Mouse (Mus musculus): ENCODE measurements at regions not wholly inside any gene's neighbourhood (a gene's known extent, or its start where the extent isn't known, plus 50 kb on each side); places are given as distances from the start of the nearest gene placed in this dataset.

DNA sequence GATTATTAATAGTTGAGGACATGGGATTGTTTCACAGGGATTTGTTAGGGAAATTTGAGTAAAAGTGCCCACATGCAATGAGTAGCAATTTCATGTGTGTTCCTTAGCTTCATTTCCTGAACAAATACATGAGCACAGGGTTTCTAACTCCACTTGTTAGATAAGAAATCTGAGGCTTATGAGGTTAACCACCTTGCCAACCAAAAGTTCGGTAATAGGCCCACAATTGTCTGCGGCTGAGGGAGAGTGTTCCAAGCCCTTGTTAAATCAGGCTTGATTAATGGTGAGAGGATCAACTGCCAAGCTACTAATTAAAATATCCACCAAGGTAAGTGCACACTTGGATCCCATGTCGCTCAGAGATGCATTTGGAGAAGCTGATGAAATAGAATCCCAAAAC is 468.0 kb downstream of the Efnb2 start:
- no peaks in the 10 kb centered on the region for H3K79me2 ChIP-seq (ENCODE audit: control insufficient read depth, insufficient read depth, low read length, poor library complexity)
- no peak overlapping the region for H3K4me3 ChIP-seq (ENCODE audit: control insufficient read depth in 1 of 2, insufficient read depth in 1 of 2, low read depth in 2 of 2, low read length in 2 of 2)
- no peaks in the 10 kb centered on the region for H3K4me1 ChIP-seq (ENCODE audit: control insufficient read depth in 1 of 2, insufficient read depth in 2 of 2, low read length in 2 of 2)
- DNase-seq (ENCODE audit: low read depth, low spot score): no peak
- no peaks in the 10 kb centered on the region for H3K36me3 ChIP-seq (ENCODE audit: control insufficient read depth in 1 of 2, insufficient read depth in 2 of 2, low read length in 2 of 2)
- no peaks in the 10 kb centered on the region for H3K9me3 ChIP-seq (replicated peaks; ENCODE audit: insufficient read depth, low read length)
- no peak overlapping the region for H3K9ac ChIP-seq (ENCODE audit: control insufficient read depth, low read depth, low read length, poor library complexity, severe bottlenecking)
- no peaks in the 10 kb centered on the region for H3K27me3 ChIP-seq (ENCODE audit: control insufficient read depth in 1 of 2, insufficient read depth in 2 of 2, low read length in 2 of 2)
- no peak overlapping the region for H3K27ac ChIP-seq (ENCODE audit: control insufficient read depth, low read depth, low read length)
- no peak for TF ChIP-seq POLR2AphosphoS5 (IDR thresholded peaks at IDR 0.05; ENCODE audit: borderline replicate concordance, low read depth, low read length)
- TF ChIP-seq MEF2A (IDR thresholded peaks at IDR 0.05; ENCODE audit: extremely low read depth, insufficient replicate concordance, low read depth, low read length, poor library complexity, severe bottlenecking): no peak
- TF ChIP-seq SMC3 (IDR thresholded peaks at IDR 0.05; ENCODE audit: low read depth, low read length): no peak
- TF ChIP-seq ETS1 (IDR thresholded peaks at IDR 0.05; ENCODE audit: low read depth, low read length): no peak
- TF ChIP-seq POLR2AphosphoS2 (IDR thresholded peaks at IDR 0.05; ENCODE audit: low read length): no peak
- no peak for TF ChIP-seq ELF1 (IDR thresholded peaks at IDR 0.05; ENCODE audit: low read depth, low read length)
- no peak for TF ChIP-seq EP300 (IDR thresholded peaks at IDR 0.05; ENCODE audit: low read depth in 1 of 2, low read length in 2 of 2)
- no peak for TF ChIP-seq MYB (IDR thresholded peaks at IDR 0.05; ENCODE audit: low read depth, low read length)
- TF ChIP-seq TCF12 (IDR thresholded peaks at IDR 0.05; ENCODE audit: low read depth, low read length): no peak
- TF ChIP-seq TAL1 (IDR thresholded peaks at IDR 0.05; ENCODE audit: low read length): no peak
- TF ChIP-seq ZNF384 (IDR thresholded peaks at IDR 0.05; ENCODE audit: low read depth, low read length): no peak
- TF ChIP-seq USF1 (IDR thresholded peaks at IDR 0.05; ENCODE audit: low read depth, low read length): no peak
- TF ChIP-seq CHD2 (IDR thresholded peaks at IDR 0.05; ENCODE audit: low read length): no peak
- TF ChIP-seq TBP (IDR thresholded peaks at IDR 0.05; ENCODE audit: low read depth, low read length): no peak
- TF ChIP-seq RCOR1 (IDR thresholded peaks at IDR 0.05; ENCODE audit: low read depth, low read length): no peak
- no peak for TF ChIP-seq KAT2A (conservative IDR thresholded peaks at IDR 0.05; ENCODE audit: low read depth, low read length)
- TF ChIP-seq BHLHE40 (IDR thresholded peaks at IDR 0.05; ENCODE audit: borderline replicate concordance, low read depth, low read length): no peak
- TF ChIP-seq MAZ (IDR thresholded peaks at IDR 0.05; ENCODE audit: low read depth, low read length): no peak

DNA sequence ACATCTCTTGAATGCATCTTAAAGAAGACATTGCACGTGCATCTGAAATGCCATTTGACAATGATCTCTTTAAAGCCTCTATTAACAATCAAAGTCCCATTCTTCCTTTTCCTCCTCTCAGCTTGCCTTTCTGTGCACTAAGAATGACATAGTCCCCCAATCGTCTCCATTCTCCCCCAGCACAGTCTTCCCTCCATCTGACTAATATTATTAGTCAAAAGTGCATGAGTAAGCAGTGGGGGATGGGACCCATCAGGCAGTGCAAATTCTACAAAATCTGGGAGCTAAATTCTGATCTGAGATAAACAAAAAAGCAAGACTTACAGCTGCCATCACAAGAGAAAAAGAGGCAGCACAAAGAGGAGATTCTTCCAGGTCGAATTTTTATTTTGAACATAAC is 475.0 kb downstream of the Efnb2 start:
- H3K36me3 ChIP-seq (ENCODE audit: control insufficient read depth in 1 of 2, insufficient read depth in 2 of 2, low read length in 2 of 2): no peaks in the 10 kb centered on the region
- H3K9me3 ChIP-seq (replicated peaks; ENCODE audit: insufficient read depth, low read length): no peaks in the 10 kb centered on the region
- no peaks in the 10 kb centered on the region for H3K27me3 ChIP-seq (ENCODE audit: control insufficient read depth in 1 of 2, insufficient read depth in 2 of 2, low read length in 2 of 2)
- TF ChIP-seq ELF1 (IDR thresholded peaks at IDR 0.05; ENCODE audit: low read depth, low read length): no peak
- no peak for TF ChIP-seq MYB (IDR thresholded peaks at IDR 0.05; ENCODE audit: low read depth, low read length)
- TF ChIP-seq MAX (IDR thresholded peaks at IDR 0.05; ENCODE audit: low read length): no peak
- no peak for TF ChIP-seq UBTF (IDR thresholded peaks at IDR 0.05; ENCODE audit: borderline replicate concordance, insufficient read depth, low read depth, low read length)
- TF ChIP-seq USF1 (IDR thresholded peaks at IDR 0.05; ENCODE audit: low read depth, low read length): no peak
- TF ChIP-seq TAL1 (IDR thresholded peaks at IDR 0.05; ENCODE audit: low read length): no peak
- TF ChIP-seq POLR2AphosphoS2 (IDR thresholded peaks at IDR 0.05; ENCODE audit: low read length): no peak
- no peak for TF ChIP-seq NRF1 (IDR thresholded peaks at IDR 0.05; ENCODE audit: insufficient read depth, low read depth, low read length, poor library complexity, severe bottlenecking)
- no peak for TF ChIP-seq GABPA (IDR thresholded peaks at IDR 0.05; ENCODE audit: low read depth, low read length)
- TF ChIP-seq USF2 (IDR thresholded peaks at IDR 0.05; ENCODE audit: borderline replicate concordance in 1 of 2, insufficient read depth in 1 of 2, low read depth in 1 of 2, low read length in 2 of 2): no peak
- TF ChIP-seq SMC3 (IDR thresholded peaks at IDR 0.05; ENCODE audit: low read depth, low read length): no peak
- no peak for TF ChIP-seq TCF12 (IDR thresholded peaks at IDR 0.05; ENCODE audit: low read depth, low read length)
- no peak for TF ChIP-seq NELFE (IDR thresholded peaks at IDR 0.05; ENCODE audit: low read depth, low read length)
- TF ChIP-seq KAT2A (conservative IDR thresholded peaks at IDR 0.05; ENCODE audit: low read depth, low read length): no peak
- no peaks in the 10 kb centered on the region for H3K4me1 ChIP-seq (ENCODE audit: control insufficient read depth in 1 of 2, insufficient read depth in 2 of 2, low read length in 2 of 2)
- no peak overlapping the region for H3K27ac ChIP-seq (ENCODE audit: control insufficient read depth, low read depth, low read length)
- H3K4me3 ChIP-seq (ENCODE audit: control insufficient read depth in 1 of 2, insufficient read depth in 1 of 2, low read depth in 2 of 2, low read length in 2 of 2): no peak overlapping the region
- H3K9ac ChIP-seq (ENCODE audit: control insufficient read depth, low read depth, low read length, poor library complexity, severe bottlenecking): no peak overlapping the region
- no peaks in the 10 kb centered on the region for H3K79me2 ChIP-seq (ENCODE audit: control insufficient read depth, insufficient read depth, low read length, poor library complexity)
- DNase-seq (ENCODE audit: low read depth, low spot score): no peak
